Mouse (Mus musculus) retina, postnatal 7 days (tissue): Measurements from ENCODE around the gene Hist1h4f.
"Not testable (repeated sequence)": the region's sequence is repeated elsewhere in the genome, so short reads cannot be mapped to it uniquely, and the experiment has no call there.

Experiments used
- DNase-seq: peaks from one replicate; pipeline ENCODE4 v3.0.0-alpha.2; 2012; ENCODE audit warnings: low read depth, low spot score

Hist1h4f gene

GRCm38 (mm10) chr13:23576351-23576881 is 25.0 kb upstream of the Hist1h4f start:
- DNase-seq, result no peak

GRCm38 (mm10) chr13:23575864-23576313 is 24.4 kb upstream of the Hist1h4f start:
- DNase-seq, result not testable (repeated sequence)

- DNase-seq, result peak; percentile 49
Observed at GRCm38 (mm10) chr13:23575271-23575851, 23.9 kb upstream of the Hist1h4f start, which contains the start of gene Hist1h3d. Hist1h3d (plus strand) TSS chr13:23575763.

GRCm38 (mm10) chr13:23574546-23575170 is 23.2 kb upstream of the Hist1h4f start:
- DNase-seq, result not testable (repeated sequence)

- DNase-seq, result peak; percentile 94
Observed at GRCm38 (mm10) chr13:23573898-23574524, 22.6 kb upstream of the Hist1h4f start, which contains the start of the genes Hist1h2bf and Hist1h2ad. Hist1h2bf (minus strand) TSS chr13:23574196. Hist1h2ad (plus strand) TSS chr13:23574381.

- not testable (repeated sequence) for DNase-seq
Observed at GRCm38 (mm10) chr13:23573034-23573897, 21.8 kb upstream of the Hist1h4f start.

GRCm38 (mm10) chr13:23572218-23573033 is 21.0 kb upstream of the Hist1h4f start:
- no peak for DNase-seq

GRCm38 (mm10) chr13:23571504-23572217 is 20.2 kb upstream of the Hist1h4f start:
- not testable (repeated sequence) for DNase-seq

- peak; percentile 73 for DNase-seq
Observed at GRCm38 (mm10) chr13:23571022-23571503, 19.6 kb upstream of the Hist1h4f start, which contains the start of the genes Hist1h2ae and Hist1h2bg. Hist1h2ae (minus strand) TSS chr13:23571220. Hist1h2bg (plus strand) TSS chr13:23571396.

- DNase-seq, result not testable (repeated sequence)
Observed at GRCm38 (mm10) chr13:23570261-23571021, 19.0 kb upstream of the Hist1h4f start.

- no peak for DNase-seq
Observed at GRCm38 (mm10) chr13:23564482-23564881, 13.0 kb upstream of the Hist1h4f start.

- DNase-seq, result peak; percentile 54
Observed at GRCm38 (mm10) chr13:23562699-23563462, 11.4 kb upstream of the Hist1h4f start.

GRCm38 (mm10) chr13:23561883-23562659 is 10.6 kb upstream of the Hist1h4f start, which contains the start of gene Hist1h3e:
Hist1h3e (minus strand) TSS chr13:23562369.
- DNase-seq, result peak; percentile 95

GRCm38 (mm10) chr13:23561531-23561882 is 10.1 kb upstream of the Hist1h4f start:
- not testable (repeated sequence) for DNase-seq

GRCm38 (mm10) chr13:23560699-23561098 is 9.3 kb upstream of the Hist1h4f start:
- DNase-seq, result not testable (repeated sequence)

GRCm38 (mm10) chr13:23556906-23557305 is 5.5 kb upstream of the Hist1h4f start:
- DNase-seq, result no peak

- DNase-seq, result no peak
Observed at GRCm38 (mm10) chr13:23555839-23556416, 4.5 kb upstream of the Hist1h4f start.
